Mouse (Mus musculus): ENCODE measurements around the gene Mcm6. TPM values are rescaled to one million over a fixed set of nuclear protein-coding genes. Genes with fewer than 3 reads are reported as not detected.

The Mcm6 gene
- 176 and 308 TPM in 2 replicates for polyA plus RNA-seq (2014; fragmentation: Nextera tagmentation; extraction: Ambion mirVana)

- Histone ChIP-seq H3K4me1 (ENCODE audit: control insufficient read depth, insufficient read depth, low read length) (peaks cover 26% of the 10 kb centered on the region), H3K4me2 (replicated peaks; ENCODE audit: low read depth, low read length) (peak within 1 kb of the TSS; percentile 65), H3K9me3 (ENCODE audit: control insufficient read depth, low read length) (no peaks in the 10 kb centered on the region), H3K27ac (ENCODE audit: low read depth, low read length) (peak within 1 kb of the TSS; percentile 92), H3K4me3 (ENCODE audit: low read length) (peak within 1 kb of the TSS; percentile 87), H3K9ac (ENCODE audit: low read depth, low read length) (peak within 1 kb of the TSS; percentile 88), H3K27me3 (ENCODE audit: control insufficient read depth, insufficient read depth, low read length) (no peaks in the 10 kb centered on the region), H3K36me3 (ENCODE audit: control insufficient read depth, insufficient read depth, low read length) (peaks cover 38% of the 10 kb centered on the region)
- 2% methylated on average over 38 of the region's 38 CpGs for WGBS
- peak; percentile 98 for ATAC-seq (ENCODE audit: low FRiP score, low TSS enrichment)
Measured at GRCm38 (mm10) chr1:128359554-128360376, at the start of gene Mcm6. Gene Mcm6 (minus strand): TSS chr1:128359664.

DNA sequence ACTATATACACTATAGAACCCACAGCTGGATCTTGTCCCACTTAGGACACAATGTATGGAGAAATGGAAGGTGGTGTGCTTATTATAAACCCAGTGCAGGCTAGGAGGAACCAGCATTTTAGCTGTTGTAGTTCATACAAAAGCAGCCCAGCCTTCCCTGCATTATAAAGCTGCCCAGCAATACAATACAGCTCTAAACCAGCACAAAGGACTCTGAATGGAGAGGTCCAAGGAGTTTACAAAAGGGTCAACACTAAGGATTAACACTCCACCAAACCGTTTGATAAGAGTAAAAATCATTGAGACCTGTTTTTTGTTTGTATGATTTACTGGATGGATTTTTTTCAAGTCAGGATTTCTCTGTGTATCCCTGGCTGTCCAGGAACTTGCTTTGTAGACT lies 47.4 kb upstream of the Mcm6 start:
- WGBS = 71% methylated on average over 1 of the region's 1 CpGs
- Histone ChIP-seq H3K9ac (ENCODE audit: low read depth, low read length) (no peak overlapping the region), H3K4me2 (replicated peaks; ENCODE audit: low read depth, low read length) (no peak overlapping the region), H3K27ac (ENCODE audit: low read depth, low read length) (no peak overlapping the region), H3K27me3 (ENCODE audit: control insufficient read depth, insufficient read depth, low read length) (no peaks in the 10 kb centered on the region), H3K4me1 (ENCODE audit: control insufficient read depth, insufficient read depth, low read length) (no peaks in the 10 kb centered on the region), H3K4me3 (ENCODE audit: low read length) (no peak overlapping the region), H3K9me3 (ENCODE audit: control insufficient read depth, low read length) (no peaks in the 10 kb centered on the region), H3K36me3 (ENCODE audit: control insufficient read depth, insufficient read depth, low read length) (peaks cover 27% of the 10 kb centered on the region)
- no peak for ATAC-seq (ENCODE audit: low FRiP score, low TSS enrichment)

GRCm38 (mm10) chr1:128405675-128406074 lies 46.2 kb upstream of the Mcm6 start:
- ATAC-seq (ENCODE audit: low FRiP score, low TSS enrichment) = no peak
- H3K36me3 ChIP-seq (ENCODE audit: control insufficient read depth, insufficient read depth, low read length) = peaks cover 33% of the 10 kb centered on the region
- H3K4me1 ChIP-seq (ENCODE audit: control insufficient read depth, insufficient read depth, low read length) = no peaks in the 10 kb centered on the region
- no peak overlapping the region for H3K4me3 ChIP-seq (ENCODE audit: low read length)
- no peak overlapping the region for H3K4me2 ChIP-seq (replicated peaks; ENCODE audit: low read depth, low read length)
- H3K27ac ChIP-seq (ENCODE audit: low read depth, low read length) = no peak overlapping the region
- no peaks in the 10 kb centered on the region for H3K27me3 ChIP-seq (ENCODE audit: control insufficient read depth, insufficient read depth, low read length)
- H3K9me3 ChIP-seq (ENCODE audit: control insufficient read depth, low read length) = no peaks in the 10 kb centered on the region
- 87% methylated on average over 1 of the region's 1 CpGs for WGBS
- no peak overlapping the region for H3K9ac ChIP-seq (ENCODE audit: low read depth, low read length)

DNA sequence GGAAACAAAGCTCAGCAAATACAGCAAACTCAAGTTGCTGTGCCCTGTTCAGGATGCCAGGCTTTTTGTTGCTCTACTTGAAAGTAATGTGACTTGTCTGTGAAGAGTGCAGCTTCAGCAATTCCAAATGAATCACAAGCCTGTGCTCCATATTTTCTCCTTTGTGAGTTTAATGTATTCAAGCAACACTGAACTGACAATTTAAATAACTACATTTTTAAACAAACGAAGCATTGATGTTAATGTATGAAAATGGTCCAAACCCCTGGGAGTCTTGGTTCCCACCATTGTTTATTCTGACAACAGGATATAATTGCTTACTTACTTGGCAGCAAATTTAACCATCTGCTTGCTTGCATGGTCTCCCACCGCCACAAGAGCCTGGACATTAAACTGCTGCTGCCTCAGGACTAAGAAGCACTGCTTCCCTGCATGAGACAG lies 45.6 kb upstream of the Mcm6 start:
- H3K27ac ChIP-seq (ENCODE audit: low read depth, low read length) = no peak overlapping the region
- H3K27me3 ChIP-seq (ENCODE audit: control insufficient read depth, insufficient read depth, low read length) = no peaks in the 10 kb centered on the region
- 57% methylated on average over 2 of the region's 2 CpGs for WGBS
- no peak overlapping the region for H3K4me2 ChIP-seq (replicated peaks; ENCODE audit: low read depth, low read length)
- H3K9ac ChIP-seq (ENCODE audit: low read depth, low read length) = no peak overlapping the region
- H3K9me3 ChIP-seq (ENCODE audit: control insufficient read depth, low read length) = no peaks in the 10 kb centered on the region
- H3K36me3 ChIP-seq (ENCODE audit: control insufficient read depth, insufficient read depth, low read length) = peaks cover 32% of the 10 kb centered on the region
- no peak for ATAC-seq (ENCODE audit: low FRiP score, low TSS enrichment)
- no peak overlapping the region for H3K4me3 ChIP-seq (ENCODE audit: low read length)
- H3K4me1 ChIP-seq (ENCODE audit: control insufficient read depth, insufficient read depth, low read length) = no peaks in the 10 kb centered on the region

- Histone ChIP-seq H3K27ac (ENCODE audit: low read depth, low read length) (no peak overlapping the region), H3K9ac (ENCODE audit: low read depth, low read length) (no peak overlapping the region), H3K9me3 (ENCODE audit: control insufficient read depth, low read length) (no peaks in the 10 kb centered on the region), H3K4me1 (ENCODE audit: control insufficient read depth, insufficient read depth, low read length) (0 out of 2 replicates have a peak, but pooled peaks cover 3% of the 10 kb centered on the region), H3K4me2 (replicated peaks; ENCODE audit: low read depth, low read length) (no peak overlapping the region), H3K36me3 (ENCODE audit: control insufficient read depth, insufficient read depth, low read length) (peaks cover 37% of the 10 kb centered on the region), H3K4me3 (ENCODE audit: low read length) (no peak overlapping the region), H3K27me3 (ENCODE audit: control insufficient read depth, insufficient read depth, low read length) (no peaks in the 10 kb centered on the region)
- WGBS = 44% methylated on average over 2 of the region's 2 CpGs
- ATAC-seq (ENCODE audit: low FRiP score, low TSS enrichment) = no peak
Measured at GRCm38 (mm10) chr1:128400926-128401325, 41.5 kb upstream of the Mcm6 start.

GRCm38 (mm10) chr1:128399941-128400915 lies 40.8 kb upstream of the Mcm6 start:
- H3K4me1 ChIP-seq (ENCODE audit: control insufficient read depth, insufficient read depth, low read length) = 0 out of 2 replicates have a peak, but pooled peaks cover 3% of the 10 kb centered on the region

GRCm38 (mm10) chr1:128398738-128399445 lies 39.4 kb upstream of the Mcm6 start:
- Histone ChIP-seq H3K4me1 (ENCODE audit: control insufficient read depth, insufficient read depth, low read length) (0 out of 2 replicates have a peak, but pooled peaks cover 3% of the 10 kb centered on the region), H3K27ac (ENCODE audit: low read depth, low read length) (no peak overlapping the region), H3K36me3 (ENCODE audit: control insufficient read depth, insufficient read depth, low read length) (peaks cover 25% of the 10 kb centered on the region), H3K4me3 (ENCODE audit: low read length) (no peak overlapping the region), H3K9me3 (ENCODE audit: control insufficient read depth, low read length) (no peaks in the 10 kb centered on the region), H3K4me2 (replicated peaks; ENCODE audit: low read depth, low read length) (no peak overlapping the region), H3K27me3 (ENCODE audit: control insufficient read depth, insufficient read depth, low read length) (no peaks in the 10 kb centered on the region), H3K9ac (ENCODE audit: low read depth, low read length) (no peak overlapping the region)
- WGBS = 84% methylated on average over 5 of the region's 5 CpGs
- ATAC-seq (ENCODE audit: low FRiP score, low TSS enrichment) = no peak; the same call in 1 of the 2 replicates

More at GRCm38 (mm10) chr1:128399941-128400915, 40.8 kb upstream of the Mcm6 start:
- no peak overlapping the region for H3K9ac ChIP-seq (ENCODE audit: low read depth, low read length)
- no peaks in the 10 kb centered on the region for H3K27me3 ChIP-seq (ENCODE audit: control insufficient read depth, insufficient read depth, low read length)
- no peak overlapping the region for H3K27ac ChIP-seq (ENCODE audit: low read depth, low read length)
- 63% methylated on average over 5 of the region's 5 CpGs for WGBS
- peaks cover 36% of the 10 kb centered on the region for H3K36me3 ChIP-seq (ENCODE audit: control insufficient read depth, insufficient read depth, low read length)
- H3K4me2 ChIP-seq (replicated peaks; ENCODE audit: low read depth, low read length) = no peak overlapping the region
- H3K4me3 ChIP-seq (ENCODE audit: low read length) = no peak overlapping the region
- no peak for ATAC-seq (ENCODE audit: low FRiP score, low TSS enrichment)
- H3K9me3 ChIP-seq (ENCODE audit: control insufficient read depth, low read length) = no peaks in the 10 kb centered on the region

GRCm38 (mm10) chr1:128394657-128395056 lies 35.2 kb upstream of the Mcm6 start:
- no peak for ATAC-seq (ENCODE audit: low FRiP score, low TSS enrichment)
- no peak overlapping the region for H3K9ac ChIP-seq (ENCODE audit: low read depth, low read length)
- H3K36me3 ChIP-seq (ENCODE audit: control insufficient read depth, insufficient read depth, low read length) = peaks cover 9% of the 10 kb centered on the region; the same call in 1 of the 2 replicates
- no peaks in the 10 kb centered on the region for H3K27me3 ChIP-seq (ENCODE audit: control insufficient read depth, insufficient read depth, low read length)
- H3K4me1 ChIP-seq (ENCODE audit: control insufficient read depth, insufficient read depth, low read length) = 0 out of 2 replicates have a peak, but pooled peaks cover under 1% of the 10 kb centered on the region
- H3K9me3 ChIP-seq (ENCODE audit: control insufficient read depth, low read length) = no peaks in the 10 kb centered on the region
- no peak overlapping the region for H3K4me2 ChIP-seq (replicated peaks; ENCODE audit: low read depth, low read length)
- H3K4me3 ChIP-seq (ENCODE audit: low read length) = no peak overlapping the region
- H3K27ac ChIP-seq (ENCODE audit: low read depth, low read length) = no peak overlapping the region
- 94% methylated on average over 3 of the region's 3 CpGs for WGBS

Measured in kidney, embryonic 14.5 days (tissue).